Mouse (Mus musculus) kidney, postnatal 4 days (tissue): Measurements from ENCODE around the gene Socs2.
A peak's percentile ranks its signal among the peaks of the same experiment; 100 is the strongest.

Experiments used
- DNase-seq, 2 experiments: peaks; one replicate each; pipeline ENCODE4 v3.0.0; 2021; ENCODE audit warnings: mixed read lengths in 2 of 2

The Socs2 gene

DNA sequence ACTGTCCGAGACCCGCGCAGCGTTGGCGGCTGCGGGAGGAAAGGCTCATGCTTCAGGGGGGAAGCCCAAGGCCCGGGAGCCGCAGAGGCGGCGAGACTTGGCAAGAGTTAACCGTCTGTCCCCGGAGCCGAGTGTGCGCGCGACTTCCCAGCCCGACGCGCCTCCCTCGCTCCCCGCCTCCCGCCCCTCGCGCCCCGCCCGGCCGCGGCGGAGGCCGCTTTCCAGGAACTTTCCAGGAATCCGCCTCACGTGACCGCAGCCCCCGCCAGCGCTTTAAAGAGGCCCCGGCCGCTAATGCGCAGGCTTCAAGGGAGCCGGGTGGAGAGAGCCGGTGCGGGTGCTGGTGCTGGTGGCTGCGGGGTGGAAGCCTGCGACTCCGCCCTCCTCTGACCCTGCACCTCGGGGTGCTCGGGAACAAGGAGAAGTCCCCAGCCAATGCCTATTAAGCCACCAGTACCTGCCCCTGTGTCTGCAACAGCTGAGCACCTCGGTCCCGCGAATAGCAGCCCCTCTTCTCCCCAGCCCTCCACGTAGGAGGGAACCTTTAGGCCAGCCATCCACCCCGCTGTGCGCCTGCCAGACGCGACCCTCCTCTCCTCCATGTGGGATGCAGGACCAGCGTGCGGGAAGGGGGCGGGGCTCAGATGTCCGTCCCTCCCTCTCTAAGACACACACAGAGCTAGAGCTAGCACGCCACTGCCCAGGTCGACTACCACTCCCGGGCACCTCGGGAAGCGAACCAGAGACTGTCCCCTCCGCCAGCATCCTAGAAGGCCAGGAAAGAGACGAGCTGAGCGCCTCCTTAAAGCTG, at the start of gene Socs2:
TSS of gene Socs2 (minus strand) at position 496 of the 811 bp plus-strand sequence.
- peak; percentile 95 to 97 for DNase-seq

DNA sequence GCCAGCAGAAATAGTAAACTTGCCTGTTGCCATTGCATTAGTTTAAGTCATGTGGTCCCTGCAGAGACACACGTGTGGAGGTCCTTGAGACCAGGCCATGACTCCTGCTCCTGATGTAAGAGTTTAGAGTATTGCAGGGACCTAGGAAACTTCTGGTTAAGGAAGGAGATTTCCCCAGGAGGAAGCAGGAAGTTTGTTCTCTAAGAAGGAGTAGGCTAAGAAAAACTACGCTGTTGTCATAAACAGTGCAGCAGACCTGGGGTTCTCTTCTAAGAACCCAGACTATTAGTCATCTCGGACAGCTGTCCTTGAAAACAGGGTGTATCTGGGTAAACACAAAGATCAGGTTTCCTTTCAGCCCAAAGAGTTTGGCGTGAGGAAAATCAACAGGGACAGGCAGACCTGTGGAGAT, 48.5 kb upstream of the Socs2 start:
- no peak for DNase-seq

DNA sequence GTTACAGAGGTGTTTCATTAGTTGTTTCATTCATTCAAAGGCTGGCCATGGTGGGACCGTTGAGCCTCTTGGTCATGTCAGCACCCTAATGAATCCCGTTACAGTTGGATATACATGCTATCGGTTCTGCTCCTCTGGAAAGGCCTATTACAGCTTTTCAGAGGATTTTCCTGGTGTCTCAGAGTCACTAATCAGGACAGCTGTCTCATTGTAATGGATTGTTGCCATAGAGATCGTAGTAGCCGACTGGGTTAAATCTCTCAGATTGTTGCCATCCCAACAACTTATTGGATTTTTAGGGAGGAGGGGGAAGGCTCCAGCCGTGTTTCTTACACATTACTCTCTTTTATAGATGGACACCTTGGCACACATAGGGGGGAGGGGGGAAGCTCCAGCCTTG, 47.5 kb upstream of the Socs2 start:
- DNase-seq, result no peak

DNA sequence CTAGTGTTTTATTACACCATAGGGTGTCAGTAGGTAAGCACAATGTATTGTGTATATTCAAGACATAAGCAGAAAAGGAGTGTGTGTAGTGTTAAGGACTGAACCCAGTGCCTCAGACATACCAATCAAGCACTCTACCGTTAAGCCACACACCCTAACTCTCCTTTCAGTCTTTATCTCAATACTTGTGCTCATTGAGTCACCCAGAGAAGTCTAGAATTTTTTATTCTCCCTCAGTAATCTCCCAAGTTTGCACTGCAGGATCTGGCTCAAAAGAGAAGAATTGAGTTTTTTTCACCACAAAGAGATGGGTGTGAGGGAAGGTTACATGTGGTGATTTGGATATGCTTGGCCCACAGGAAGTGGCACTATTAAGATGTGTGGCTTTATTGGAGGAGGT, 45.3 kb upstream of the Socs2 start:
- no peak for DNase-seq

DNA sequence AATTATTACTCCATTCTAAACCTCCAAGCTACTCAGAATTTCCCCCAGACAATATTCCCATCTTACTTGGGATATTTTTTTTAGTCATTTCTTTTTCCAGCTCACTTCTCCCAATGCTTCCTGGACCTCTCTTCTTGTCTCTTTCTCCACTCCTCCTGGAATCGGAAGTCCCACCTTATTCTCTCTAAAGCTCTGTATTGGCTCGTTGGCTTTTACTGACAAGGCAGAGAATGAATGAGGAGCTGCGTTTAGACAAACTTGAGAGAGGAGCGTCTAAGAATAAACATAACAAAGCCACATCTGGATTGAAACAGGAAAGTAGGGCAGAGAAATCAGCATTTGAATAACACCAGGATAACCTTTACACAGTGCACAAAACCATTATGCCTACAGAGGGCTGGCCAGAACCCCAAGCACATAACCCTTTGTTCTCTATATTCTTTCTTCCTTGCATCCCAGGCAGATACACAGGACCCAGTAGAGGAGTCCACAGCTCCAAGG, 44.1 kb upstream of the Socs2 start:
- no peak for DNase-seq

DNA sequence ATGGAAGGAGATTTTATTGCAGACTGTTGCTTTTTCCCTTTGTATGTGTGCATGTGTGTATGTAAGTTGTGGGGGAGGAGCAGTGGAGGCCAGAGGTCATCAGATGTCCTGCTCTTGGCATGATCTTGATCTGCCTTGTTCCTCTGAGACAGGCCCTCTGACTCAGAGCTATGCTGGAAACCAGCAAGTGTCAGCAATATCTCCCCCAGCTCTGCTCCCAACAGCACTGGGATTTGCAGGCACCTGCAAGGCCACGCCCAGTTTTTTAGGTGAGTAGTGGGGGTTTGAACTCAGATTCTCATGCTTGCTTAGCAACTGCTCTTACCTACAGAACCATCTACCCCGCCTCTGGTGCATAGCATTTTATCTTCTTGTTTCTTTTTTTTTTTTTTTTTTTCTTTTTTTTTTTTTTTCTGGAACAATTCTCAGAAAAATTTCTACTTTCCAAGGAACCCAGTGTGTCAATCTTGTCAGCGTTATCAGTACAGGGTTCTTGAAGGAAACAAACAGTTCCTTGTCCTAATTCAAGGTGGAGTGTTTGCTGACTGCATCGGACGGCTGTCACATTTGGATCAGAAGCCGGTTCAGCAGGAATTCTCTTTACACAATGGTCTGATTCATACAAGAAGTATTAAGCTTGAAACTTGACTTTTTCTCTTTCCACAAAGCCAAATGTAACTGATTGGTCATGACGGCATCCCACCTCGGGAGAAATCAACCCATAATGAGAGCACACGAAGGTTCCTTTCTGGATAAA, 41.2 kb upstream of the Socs2 start:
- DNase-seq, result no peak

DNA sequence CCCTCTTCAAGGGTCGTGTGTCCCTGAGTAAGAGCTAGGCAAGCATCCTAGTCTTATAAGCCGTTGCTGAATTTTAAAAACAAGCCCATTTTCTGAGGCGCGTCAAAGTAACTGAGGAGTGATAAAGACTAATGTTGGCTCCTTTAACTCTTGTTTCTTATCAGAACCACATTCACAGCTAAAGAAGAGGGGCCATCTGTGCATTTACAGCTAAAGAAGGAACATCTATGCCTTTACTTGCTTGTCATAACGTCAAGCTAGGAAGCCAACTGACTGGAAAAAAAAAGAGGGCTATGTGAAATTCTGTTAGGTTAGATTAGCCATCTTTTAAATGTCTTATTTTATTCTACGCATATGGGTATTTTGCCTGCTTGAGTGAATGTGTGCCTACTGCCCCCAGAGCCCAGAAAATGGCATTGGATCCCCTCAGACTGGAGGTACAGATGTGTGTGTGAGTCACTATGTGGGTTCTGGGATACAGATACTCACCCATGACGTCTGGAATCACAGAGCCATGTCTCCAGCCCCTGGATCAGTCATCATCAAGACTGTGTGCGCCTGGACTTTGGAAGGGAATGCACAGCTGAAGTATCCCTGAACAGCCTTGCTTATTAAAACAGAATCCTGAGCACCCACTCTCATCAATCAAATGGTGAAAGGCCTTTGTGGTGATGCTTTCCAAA, 40.5 kb upstream of the Socs2 start:
- DNase-seq, result no peak

DNA sequence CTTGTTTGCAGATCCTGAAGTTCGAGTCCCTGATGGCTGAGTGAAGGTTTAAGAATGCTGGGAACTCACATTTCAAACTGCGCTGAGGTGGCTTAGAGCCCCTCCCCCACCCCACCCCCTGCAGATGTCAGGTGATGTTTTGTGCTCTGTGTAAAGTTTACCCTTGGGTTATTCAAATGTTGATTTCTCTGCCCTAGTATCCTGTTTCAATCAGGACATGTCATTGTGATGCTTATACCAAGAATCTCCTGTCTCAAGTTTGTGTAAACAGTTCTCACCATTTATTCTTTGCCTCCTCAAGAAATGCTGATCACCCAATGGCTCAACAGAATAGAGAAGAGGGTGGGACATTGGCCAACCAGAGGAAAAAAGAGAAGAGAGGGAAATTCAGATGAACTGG, 39.1 kb upstream of the Socs2 start:
- DNase-seq, result no peak

DNA sequence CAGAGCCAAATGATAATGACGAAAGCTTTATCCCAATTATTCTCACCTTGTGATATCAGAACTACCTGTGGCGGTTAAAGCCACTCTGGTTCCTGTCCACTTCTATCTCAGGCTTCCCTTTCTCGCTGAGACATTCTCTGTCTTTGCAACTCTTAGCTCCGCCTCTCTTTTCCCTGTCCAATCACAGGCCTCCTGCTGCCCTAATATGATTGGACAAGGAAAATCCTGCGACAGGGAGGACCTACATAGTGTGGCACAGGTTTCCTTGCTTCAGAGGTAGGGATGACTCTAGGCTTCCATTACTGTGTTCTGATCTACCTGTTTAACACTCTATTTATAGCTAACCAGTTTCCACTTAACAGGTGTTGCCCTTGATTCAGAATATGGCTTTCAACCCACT, 36.3 kb upstream of the Socs2 start:
- DNase-seq, result no peak

DNA sequence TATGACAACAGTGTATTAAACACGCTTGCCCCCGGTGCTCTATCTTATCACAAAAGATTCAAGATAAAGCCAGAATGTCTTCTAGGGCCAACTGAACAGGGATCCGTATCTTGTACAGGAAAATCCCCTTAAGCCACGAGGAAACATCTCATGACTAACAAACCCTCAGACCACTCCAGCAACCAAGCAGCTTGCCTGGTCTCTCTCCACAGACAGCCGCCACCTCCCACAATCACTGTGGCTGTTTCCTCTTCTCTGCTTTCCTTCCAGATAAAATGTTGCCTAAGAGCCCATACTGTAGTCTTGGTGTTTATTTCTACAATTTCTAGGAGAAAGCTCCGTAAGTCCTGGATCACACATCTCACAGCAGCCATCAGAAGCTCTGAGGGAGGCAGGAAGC, 32.1 kb upstream of the Socs2 start:
- DNase-seq, result no peak

DNA sequence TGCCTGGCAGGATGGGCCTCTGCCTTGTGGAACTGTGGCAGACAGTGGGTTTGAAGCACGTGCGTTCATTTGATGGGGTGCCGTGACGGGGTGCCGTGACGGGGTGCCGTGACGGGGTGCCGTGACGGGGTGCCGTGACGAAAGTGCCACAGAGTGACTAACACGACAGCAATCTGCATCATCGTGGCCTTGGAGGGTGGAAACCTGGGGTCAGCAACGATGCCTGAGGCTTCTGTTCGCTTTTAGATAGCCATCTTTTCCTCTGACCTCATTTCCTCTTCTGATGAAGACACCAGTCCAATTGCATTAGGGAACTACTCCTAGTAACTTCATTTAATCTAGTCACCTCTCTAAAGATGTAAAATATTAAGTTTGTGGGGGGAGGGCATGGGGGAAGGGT, 31.0 kb upstream of the Socs2 start:
- no peak for DNase-seq

DNA sequence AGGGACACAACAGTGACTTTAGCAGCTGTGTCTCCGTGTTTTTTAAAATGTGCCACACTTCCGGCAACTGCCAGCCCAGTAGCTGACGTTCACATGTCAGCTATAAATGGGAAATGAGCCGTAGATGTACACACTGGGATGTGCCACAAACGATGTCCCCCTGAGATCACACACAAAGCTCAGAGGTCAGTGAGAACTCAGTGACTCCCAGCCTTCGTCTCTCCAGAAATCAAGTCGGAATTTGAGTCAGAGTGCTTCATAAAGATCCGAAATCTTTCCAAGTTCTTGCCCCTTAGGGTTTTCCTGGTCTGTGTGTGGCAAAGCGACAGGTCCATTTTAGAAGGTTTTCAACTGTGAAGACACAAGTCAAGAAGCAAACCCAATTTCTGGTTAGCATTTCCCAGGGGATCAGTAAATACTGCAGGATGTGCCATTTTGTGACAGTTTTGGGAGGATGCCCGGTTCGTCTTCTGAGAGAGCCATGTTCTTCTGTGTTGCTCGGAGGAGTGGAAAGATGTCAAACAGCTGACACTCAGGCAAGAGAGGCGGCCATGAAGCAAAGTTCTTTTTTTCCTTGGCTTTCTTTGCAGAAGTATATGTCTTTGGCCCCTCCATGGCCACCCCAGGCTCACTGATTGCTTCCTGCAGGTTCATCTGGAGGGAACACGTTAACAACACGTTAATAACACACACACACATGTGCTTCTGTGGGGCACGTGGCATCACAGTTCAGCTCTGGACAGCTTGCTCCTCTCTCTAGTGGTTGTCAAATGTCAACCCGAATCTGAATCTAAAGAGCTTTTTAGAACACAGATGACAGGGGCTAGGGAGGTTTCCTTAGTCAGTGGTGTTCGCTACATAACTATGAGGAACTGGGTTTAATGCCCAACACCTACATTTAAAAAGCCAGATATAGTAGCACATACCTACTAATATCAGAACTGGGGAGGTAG, 28.4 kb upstream of the Socs2 start:
- peak; percentile 53 to 66 for DNase-seq

DNA sequence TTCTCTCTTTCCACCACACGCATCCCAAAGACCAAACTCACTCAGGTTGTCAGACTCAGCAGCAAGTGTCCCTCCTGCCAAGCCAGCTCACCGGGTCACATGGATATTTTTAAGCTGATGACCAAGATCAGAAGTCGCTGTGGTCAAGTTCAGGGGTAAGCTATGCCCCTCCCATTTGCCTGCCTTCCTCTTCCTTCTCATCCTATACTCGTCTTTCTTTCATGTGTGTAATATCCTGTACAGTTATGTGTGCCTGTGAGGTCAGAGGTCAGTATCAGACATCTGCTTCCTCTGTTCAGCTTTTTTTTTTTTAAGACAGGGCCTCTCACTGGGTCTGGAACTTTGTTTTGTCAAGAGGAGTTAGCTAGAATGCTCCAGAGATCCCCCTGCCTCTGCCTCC, 25.4 kb upstream of the Socs2 start:
- no peak for DNase-seq

DNA sequence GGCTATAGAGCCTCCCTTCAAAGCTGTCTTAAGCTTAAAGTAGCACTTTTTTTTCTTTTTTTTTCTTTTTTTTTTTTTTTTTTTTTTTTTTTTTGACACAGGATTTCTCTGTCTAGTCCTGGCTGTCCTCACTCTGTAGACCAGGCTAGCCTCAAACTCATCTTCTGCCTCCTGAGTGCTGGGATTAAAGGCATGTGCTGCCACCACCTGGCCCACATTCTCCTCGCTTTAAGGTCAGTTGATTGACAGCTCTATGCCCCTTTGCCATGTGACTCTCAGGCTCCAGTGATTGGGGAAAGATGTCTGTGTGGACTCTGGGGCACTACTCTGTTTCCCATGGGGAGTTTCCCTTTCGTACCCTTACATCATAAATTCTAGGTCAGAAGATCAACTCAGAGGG, 23.6 kb upstream of the Socs2 start:
- peak in 1 of 2 experiments; percentile 13 for DNase-seq

DNA sequence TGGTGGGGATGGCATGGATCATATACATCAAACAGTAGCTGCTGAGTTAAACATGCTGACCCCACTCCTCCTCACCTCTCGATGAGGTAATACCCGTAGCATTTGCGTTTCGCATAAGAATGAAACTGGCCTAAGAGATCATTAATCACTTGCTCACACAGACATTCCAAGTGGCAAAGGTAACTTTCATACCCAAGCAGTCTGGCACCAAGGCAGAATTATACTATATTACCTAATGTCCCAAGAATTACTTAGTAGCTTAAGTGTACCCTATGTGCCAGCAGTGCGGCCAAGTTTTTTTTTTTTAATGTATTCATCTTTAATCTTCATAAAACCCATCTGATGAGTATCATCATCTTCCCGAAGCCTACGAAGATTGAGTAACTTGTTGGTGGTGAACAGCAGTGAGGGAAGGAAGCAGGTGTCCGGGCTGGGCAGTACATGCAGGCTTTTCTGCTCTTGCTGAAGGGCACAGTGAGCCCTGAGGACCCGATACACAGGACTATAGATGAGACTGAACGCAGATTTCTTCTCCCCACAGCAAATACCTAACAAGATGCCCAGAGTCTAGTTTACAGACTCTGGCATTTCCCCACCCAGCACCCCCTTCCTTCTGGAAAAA, 22.8 kb upstream of the Socs2 start:
- no peak for DNase-seq

DNA sequence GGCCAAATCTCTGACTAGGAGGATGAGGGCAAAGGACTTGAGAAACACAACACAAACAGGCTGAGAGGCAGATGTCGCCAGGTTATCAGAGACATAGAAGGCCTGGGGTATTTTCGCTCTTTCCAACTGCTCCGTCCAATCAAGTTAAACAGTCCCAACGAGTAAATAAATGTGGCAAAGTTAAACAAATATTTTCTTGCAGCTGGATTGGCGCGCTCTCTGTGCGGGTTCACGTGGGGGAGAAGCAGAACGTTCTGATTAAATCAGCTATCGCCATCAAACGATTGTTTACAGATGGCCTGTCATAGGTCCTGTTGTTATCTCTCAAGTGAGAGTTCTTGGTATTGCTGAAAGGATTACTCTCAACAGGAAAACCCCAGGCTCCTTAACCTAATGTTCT, 22.0 kb upstream of the Socs2 start:
- DNase-seq, result no peak

DNA sequence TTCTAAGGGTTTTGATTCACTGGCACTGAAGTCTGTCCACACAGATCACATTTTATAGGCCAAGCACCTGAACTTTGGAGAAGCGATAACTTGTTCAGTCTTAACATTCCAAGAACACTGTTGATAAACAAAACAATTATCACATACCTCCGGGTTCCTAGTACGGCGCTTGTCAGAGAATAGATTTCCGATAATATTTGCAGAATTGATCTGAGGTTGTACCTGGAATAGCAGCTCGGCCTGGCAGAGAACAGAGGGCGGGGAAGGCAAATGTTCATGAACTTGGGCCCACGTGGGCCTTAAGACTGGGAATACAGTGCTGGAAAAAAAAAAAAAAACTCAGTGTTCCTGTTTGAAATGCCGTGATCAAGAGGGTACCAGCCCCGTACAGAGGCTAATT, 13.3 kb upstream of the Socs2 start:
- no peak for DNase-seq

DNA sequence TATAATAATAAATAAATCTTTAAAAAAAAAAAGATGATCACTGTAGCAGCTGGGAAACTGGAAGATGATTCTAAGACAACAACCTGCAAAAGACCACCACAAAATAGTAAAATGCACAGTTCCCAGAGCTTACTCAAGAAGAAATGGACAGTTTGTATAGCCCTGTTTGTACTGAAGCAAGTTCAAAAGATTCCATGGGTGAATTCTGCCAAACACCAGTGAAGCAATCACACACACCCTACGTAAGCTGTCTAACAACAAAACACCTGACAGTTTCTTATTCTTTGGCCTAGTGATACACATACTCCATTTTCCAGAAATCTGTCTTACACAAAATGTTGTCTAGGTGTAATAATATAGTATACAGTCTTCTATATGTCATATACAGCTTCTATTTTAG, 12.1 kb upstream of the Socs2 start:
- no peak for DNase-seq

DNA sequence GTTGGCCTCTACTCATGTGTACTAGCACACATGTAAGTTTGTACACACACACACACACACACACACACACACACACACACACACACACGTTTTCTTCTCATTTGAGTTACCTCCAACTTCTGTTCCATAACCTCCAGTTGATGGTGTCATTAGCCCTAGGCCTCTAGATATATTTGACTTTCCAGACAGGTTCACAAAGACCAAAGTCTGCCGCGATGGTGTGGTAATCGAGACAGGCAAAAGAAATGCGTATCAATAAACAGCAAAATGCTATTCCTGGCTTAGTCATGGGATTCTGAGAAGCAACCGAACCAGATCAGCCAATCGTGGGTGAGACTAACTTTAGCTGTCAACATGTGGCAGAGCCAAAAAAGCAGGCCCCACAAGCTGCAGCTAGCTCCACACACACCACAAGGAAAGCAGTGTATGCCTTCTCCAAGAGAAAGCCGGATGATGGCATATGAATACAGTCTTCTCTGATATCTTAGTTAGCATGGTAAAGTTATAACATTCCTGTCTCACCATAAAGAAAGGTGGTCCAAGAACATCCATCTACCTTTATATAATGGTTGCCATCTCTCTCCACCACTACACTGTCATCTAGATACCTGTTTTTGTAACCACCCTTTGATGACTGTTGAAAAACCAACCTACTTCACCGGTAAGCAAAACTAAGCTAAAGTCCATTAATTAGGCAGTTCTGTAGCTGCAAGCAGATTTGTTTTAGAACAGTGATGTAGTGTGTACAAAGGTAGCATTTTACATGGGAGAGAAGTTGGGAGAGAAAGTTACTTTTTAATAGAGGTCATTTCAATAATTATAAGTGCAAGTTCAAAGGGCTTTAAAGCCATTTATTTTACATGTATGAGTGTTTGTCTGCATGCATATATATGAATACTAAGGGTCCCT, 9.5 kb upstream of the Socs2 start:
- no peak for DNase-seq

DNA sequence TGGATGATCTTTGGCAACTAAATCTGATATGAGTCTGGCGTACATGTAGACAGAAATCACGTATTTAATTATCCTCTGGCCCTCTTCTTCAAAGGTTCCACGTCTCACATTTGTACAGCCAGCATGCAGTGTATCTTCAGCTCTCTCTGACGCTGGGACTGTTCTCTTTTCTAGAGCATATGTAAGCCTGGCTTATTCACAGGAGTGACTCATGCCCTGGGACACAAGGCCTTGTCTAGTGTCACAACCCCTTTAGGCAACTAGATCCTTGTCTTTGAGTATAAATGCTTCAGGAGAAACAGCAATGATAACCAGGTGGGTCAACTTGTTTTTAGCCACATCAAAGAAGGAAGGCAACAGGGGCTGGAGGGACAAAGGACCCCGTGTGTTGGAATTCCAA, 5.7 kb upstream of the Socs2 start:
- DNase-seq, result no peak

DNA sequence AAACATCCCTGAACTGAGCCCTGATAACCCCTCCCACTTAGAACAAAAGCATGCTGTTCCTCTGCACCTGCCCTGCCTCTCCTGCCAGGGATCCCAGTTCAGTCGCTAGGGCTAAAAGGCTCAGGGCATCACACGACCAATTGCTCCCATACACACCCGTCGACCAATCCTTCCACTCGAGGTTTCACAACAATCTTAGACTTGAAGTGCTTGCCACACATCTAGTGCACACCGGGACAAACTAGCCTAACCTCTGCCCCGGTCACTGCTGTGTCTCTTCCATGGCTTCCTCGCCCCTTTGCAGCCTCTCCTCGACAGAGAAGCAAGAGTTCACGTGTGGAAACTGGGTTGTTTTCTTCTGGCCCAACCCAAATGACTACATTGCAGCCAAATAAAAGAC, 3.3 kb upstream of the Socs2 start:
- DNase-seq, result no peak
